Mouse (Mus musculus) embryonic stem cell, embryonic (primary cell): ENCODE data around the gene Slc35g3.

Experiments used
- CTCF ChIA-PET, 4 experiments: fragments of 300-600 bp in 2 of 4; fragments of 350-600 bp in 2 of 4; sonication (Branson Sonifier 250); formaldehyde crosslinking; loops; one replicate each; lab custom pipeline; 2022; ENCODE audit warnings: inconsistent platforms in 2 of 4; lab: Charles Lee
- POLR2A ChIA-PET, 4 experiments: fragments of 300-600 bp in 2 of 4; fragments of 350-600 bp in 2 of 4; sonication (Branson Sonifier 250); formaldehyde crosslinking; loops; one replicate each; lab custom pipeline; 2022; ENCODE audit warnings: antibody characterized with exemption in 4 of 4, inconsistent platforms in 1 of 4; lab: Charles Lee

The Slc35g3 gene

DNA sequence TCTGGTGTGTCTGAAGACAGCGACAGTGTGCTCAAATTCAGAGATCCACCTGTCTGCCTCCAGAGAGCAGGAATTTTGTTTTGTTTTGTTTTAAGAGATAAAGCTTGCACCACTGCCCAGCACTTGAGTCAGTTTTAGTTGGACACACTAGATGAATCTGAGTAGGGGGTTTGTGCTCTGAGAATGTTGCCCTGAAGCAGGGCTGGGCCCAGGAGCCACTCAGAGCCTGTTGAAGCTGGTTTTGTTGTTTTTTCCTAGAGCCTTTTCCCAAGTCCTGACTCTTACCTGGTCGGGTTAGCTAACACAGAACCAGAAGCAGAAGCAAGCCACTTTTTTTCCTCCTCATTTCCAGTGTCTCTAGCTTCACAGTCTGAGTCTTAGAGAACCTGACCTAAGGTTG lies 50.7 kb downstream of the Slc35g3 start:
- POLR2A ChIA-PET, result interaction anchor here (0.7 to 24.5 kb wide), 50 partner anchors 5 to 578 kb away, joined by 3 to 672 read pairs (median 5); partner anchors contain the start of genes Cd68 (in 4 of the 4), Senp3 (in 3 of the 4), Sox15 (in 3 of the 4) and Trp53 (in 3 of the 4)
- CTCF ChIA-PET, result interaction anchor here in 3 of 4 experiments (0.8 to 12.7 kb wide), 8 partner anchors 9 to 55 kb away, joined by 3 to 155 read pairs (median 4); partner anchors contain the start of genes Senp3 (in 2 of the 3), Sox15 (in 1 of the 3) and Tnfsf13 (in 1 of the 3)

DNA sequence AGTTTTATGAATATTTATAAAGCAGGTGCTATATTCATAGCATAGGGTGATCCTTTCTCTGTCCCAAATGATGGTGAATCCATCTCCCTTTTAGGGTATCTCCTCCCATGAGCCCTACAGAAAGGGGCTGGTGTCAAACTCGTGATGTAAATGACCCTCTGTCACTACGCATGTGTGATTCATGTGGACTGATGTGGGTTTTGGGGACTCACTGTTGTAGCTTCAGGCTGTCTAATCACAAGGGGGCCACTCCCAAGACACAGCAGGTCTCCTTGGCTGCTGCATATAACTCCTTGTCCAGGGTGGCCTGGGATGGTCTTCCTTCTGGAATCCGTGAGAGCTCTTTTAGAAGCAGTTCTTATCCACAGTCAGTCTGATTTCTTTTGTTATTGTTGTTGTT lies 51.3 kb downstream of the Slc35g3 start:
- POLR2A ChIA-PET, result interaction anchor here (0.5 to 24.5 kb wide), 53 partner anchors 6 to 577 kb away, joined by 3 to 672 read pairs (median 4); partner anchors contain the start of genes Cd68 (in 4 of the 4), Senp3 (in 3 of the 4), Sox15 (in 3 of the 4) and Tnfsf12 (in 3 of the 4)
- CTCF ChIA-PET, result interaction anchor here in 3 of 4 experiments (0.6 to 12.7 kb wide), 7 partner anchors 10 to 55 kb away, joined by 3 to 155 read pairs (median 8); partner anchors contain the start of genes Senp3 (in 2 of the 3), Sox15 (in 2 of the 3) and Tnfsf13 (in 1 of the 3)
